In the genomic region with DNA sequence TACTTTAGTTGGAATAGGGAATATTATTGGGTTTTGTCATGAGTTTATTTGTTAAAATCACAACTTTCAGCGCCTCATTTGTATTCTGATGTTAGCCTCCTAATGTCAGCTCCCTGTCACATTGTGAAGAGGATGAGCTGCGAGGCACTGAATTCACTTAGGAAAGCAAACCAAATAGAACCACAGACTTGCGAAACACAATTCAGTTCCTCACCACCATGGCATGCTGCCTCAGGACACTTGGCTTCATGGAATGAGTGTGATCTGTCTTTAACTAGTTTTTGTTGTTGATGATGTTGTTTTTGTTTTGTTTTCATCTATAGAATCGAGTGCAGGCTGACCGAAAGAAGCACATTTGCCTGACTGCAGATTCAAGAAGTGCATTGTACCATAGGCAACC, we compare ENCODE assay signal across 16 mouse cellular contexts. TPM values are rescaled to one million over a fixed set of nuclear protein-coding genes. Genes with fewer than 3 reads are reported as not detected.
A peak's percentile ranks its signal among the peaks of the same experiment; 100 is the strongest.
DNase-seq lines count a peak whose midpoint lies in the region; ATAC-seq and TF ChIP-seq lines count a peak whose summit lies in the region.
"Had no signal": no experiment of that assay in that cellular context is flagged by ENCODE, and none has a peak within 500 bp of the region (broad histone marks: within the 10 kb centered on the region; RNA-seq: fewer than 3 reads in every experiment).

No protein-coding gene starts in this region.

- CTCF ChIA-PET in Patski (lab: Charles Lee): no interaction called here

- in situ Hi-C loops in Patski (cut with MboI; ENCODE audit: low pct_unique_long_range_greater_than_20kb): no loop called here

- no peak for TF ChIP-seq CTCF in left cerebral cortex, adult 2 months (IDR thresholded peaks at IDR 0.05)
- no peak for TF ChIP-seq CTCF in Patski (IDR thresholded peaks at IDR 0.05)

- H3K4me2 ChIP-seq in midbrain, embryonic 13.5 days (replicated peaks): no peak overlapping the region
- H3K4me2 ChIP-seq: embryonic facial prominence, embryonic 15.5 days; forebrain, embryonic 12.5 days; hindbrain, embryonic 12.5 days; intestine, embryonic 15.5 days had no signal

- intact Hi-C loops in left cerebral cortex, adult 2 months (cut with DNase I): no loop called here

- no peak overlapping the region for H3K9ac ChIP-seq in midbrain, embryonic 13.5 days (replicated peaks)
- H3K9ac ChIP-seq: embryonic facial prominence, embryonic 15.5 days; forebrain, embryonic 12.5 days; hindbrain, embryonic 12.5 days; intestine, embryonic 15.5 days; liver, embryonic 14.5 days had no signal

- no peaks in the 10 kb centered on the region for H3K4me1 ChIP-seq in midbrain, embryonic 13.5 days (replicated peaks)
- H3K4me1 ChIP-seq: embryonic facial prominence, embryonic 15.5 days; forebrain, embryonic 12.5 days; hindbrain, embryonic 12.5 days; intestine, embryonic 15.5 days had no signal

- POLR2A ChIA-PET in Patski (lab: Charles Lee): no interaction called here

- H3K9me3 ChIP-seq in midbrain, embryonic 13.5 days: no peaks in the 10 kb centered on the region
- H3K9me3 ChIP-seq: embryonic facial prominence, embryonic 15.5 days; forebrain, embryonic 12.5 days; hindbrain, embryonic 12.5 days; intestine, embryonic 15.5 days had no signal

- H3K4me3 ChIP-seq in left cerebral cortex, adult 2 months: no peak overlapping the region
- H3K4me3 ChIP-seq in midbrain, embryonic 13.5 days (replicated peaks): no peak overlapping the region
- H3K4me3 ChIP-seq: embryonic facial prominence, embryonic 15.5 days; forebrain, embryonic 12.5 days; heart, adult 2 months; hindbrain, embryonic 12.5 days; intestine, embryonic 15.5 days had no signal

- 59% methylated on average over 5 of the region's 5 CpGs for WGBS in midbrain, embryonic 13.5 days

- peak; percentile 21 for ATAC-seq in Patski
- peak; percentile 76 for ATAC-seq in megakaryocyte, adult 5-6 weeks (ENCODE audit: poor library complexity, severe bottlenecking)
- no peak for ATAC-seq in midbrain, embryonic 13.5 days
- ATAC-seq: intestine, embryonic 15.5 days had no signal

- H3K27ac ChIP-seq in left cerebral cortex, adult 2 months: peak overlapping the region; percentile 16; the same call in 1 of the 2 replicates
- no peak overlapping the region for H3K27ac ChIP-seq in midbrain, embryonic 13.5 days
- H3K27ac ChIP-seq: embryonic facial prominence, embryonic 15.5 days; forebrain, embryonic 12.5 days; heart, adult 2 months; hindbrain, embryonic 12.5 days; intestine, embryonic 15.5 days; liver, embryonic 14.5 days had no signal

- peaks cover 6% of the 10 kb centered on the region for H3K27me3 ChIP-seq in Patski
- no peaks in the 10 kb centered on the region for H3K27me3 ChIP-seq in midbrain, embryonic 13.5 days
- H3K27me3 ChIP-seq: embryonic facial prominence, embryonic 15.5 days; forebrain, embryonic 12.5 days; hindbrain, embryonic 12.5 days; intestine, embryonic 15.5 days had no signal

- DNase-seq in left cerebral cortex, adult 2 months (ENCODE audit: extremely low spot score in 1 of 2, low spot score in 2 of 2): no peak
- DNase-seq in left cerebral cortex, adult 9 months (ENCODE audit: low spot score in 2 of 2): no peak
- DNase-seq in 3T3-L1 (ENCODE audit: low read depth, low spot score) (peak; percentile 82), Patski (ENCODE audit: low read depth, low spot score) (no peak)
- no peak for DNase-seq in cerebellum, adult 9-10 months
- DNase-seq: cerebellum, adult 18-20 months; kidney, postnatal 25 days; thymus, postnatal 36 days had no signal

- no peaks in the 10 kb centered on the region for H3K36me3 ChIP-seq in midbrain, embryonic 13.5 days
- H3K36me3 ChIP-seq: embryonic facial prominence, embryonic 15.5 days; forebrain, embryonic 12.5 days; hindbrain, embryonic 12.5 days; intestine, embryonic 15.5 days had no signal

RNA-seq across cellular contexts. Expression of a gene that starts 35.9 kb away (rescaled TPM):
- total RNA-seq in left cerebral cortex, adult 2 months (2021): 100 to 1,000 TPM; 176 to 178 TPM
- polyA plus RNA-seq in Patski (2021): 3.0 TPM
- 35.6 and 36.5 TPM in 2 replicates for total RNA-seq in megakaryocyte, adult 5-6 weeks (2015)
- 63.1 and 63.2 TPM in 2 replicates for total RNA-seq in megakaryocyte, adult 5-6 weeks (2017)
- 9.8 and 13.7 TPM in 2 replicates for polyA plus RNA-seq in midbrain, embryonic 13.5 days (2015; fragmentation: Nextera tagmentation; extraction: Ambion mirVana)
